Mouse (Mus musculus): Measurements from ENCODE around the gene Ccdc184. TPM values are rescaled to one million over a fixed set of nuclear protein-coding genes. Genes with fewer than 3 reads are reported as not detected.
A peak's percentile ranks its signal among the peaks of the same experiment; 100 is the strongest.

Ccdc184 gene
- polyA plus RNA-seq, 1 experiment from 2014 or later: 0.07 TPM

DNA sequence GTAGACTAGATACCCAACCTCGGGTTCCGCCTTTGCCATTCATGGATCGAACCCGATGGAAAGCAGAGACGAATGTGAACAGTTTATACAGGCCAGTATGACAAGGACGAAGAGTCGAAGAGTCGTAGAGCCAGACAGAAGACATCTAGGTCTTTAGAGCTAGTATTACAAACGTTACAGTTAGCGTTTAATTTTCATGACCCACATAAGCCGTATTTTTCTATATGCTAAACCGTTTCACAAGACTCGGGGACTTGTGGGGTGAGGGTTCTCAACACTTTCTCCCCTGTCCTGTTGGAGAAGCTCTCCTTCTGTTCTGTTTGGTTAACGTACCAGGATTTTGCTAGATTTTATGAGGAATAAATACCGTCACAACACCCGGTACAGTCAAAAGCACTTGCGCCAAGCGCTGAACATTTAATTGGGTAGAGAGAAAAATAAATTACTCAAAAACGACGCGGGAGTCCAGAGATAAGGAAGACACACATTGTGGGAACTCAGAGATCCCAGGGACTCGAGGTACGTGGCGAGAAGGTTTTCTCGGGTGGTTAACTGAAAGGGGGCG is 13.7 kb downstream of the Ccdc184 start:
- DNase-seq (no peak), ATAC-seq (ENCODE audit: low read depth) (no peak)
- H3K4me2 ChIP-seq: peak overlapping the region; percentile 67
- H3K36me3 ChIP-seq: no peaks in the 10 kb centered on the region
- H3K4me3 ChIP-seq (replicated peaks): peak overlapping the region; percentile 57
- no peaks in the 10 kb centered on the region for H3K9me3 ChIP-seq (replicated peaks)
- H3K27ac ChIP-seq: no peak overlapping the region
- 10% methylated on average over 26 of the region's 26 CpGs for WGBS (ENCODE audit: insufficient replicate concordance)
- peaks cover 34% of the 10 kb centered on the region for H3K27me3 ChIP-seq
- H3K9ac ChIP-seq: no peak overlapping the region
- peaks cover 13% of the 10 kb centered on the region for H3K4me1 ChIP-seq (replicated peaks)

DNA sequence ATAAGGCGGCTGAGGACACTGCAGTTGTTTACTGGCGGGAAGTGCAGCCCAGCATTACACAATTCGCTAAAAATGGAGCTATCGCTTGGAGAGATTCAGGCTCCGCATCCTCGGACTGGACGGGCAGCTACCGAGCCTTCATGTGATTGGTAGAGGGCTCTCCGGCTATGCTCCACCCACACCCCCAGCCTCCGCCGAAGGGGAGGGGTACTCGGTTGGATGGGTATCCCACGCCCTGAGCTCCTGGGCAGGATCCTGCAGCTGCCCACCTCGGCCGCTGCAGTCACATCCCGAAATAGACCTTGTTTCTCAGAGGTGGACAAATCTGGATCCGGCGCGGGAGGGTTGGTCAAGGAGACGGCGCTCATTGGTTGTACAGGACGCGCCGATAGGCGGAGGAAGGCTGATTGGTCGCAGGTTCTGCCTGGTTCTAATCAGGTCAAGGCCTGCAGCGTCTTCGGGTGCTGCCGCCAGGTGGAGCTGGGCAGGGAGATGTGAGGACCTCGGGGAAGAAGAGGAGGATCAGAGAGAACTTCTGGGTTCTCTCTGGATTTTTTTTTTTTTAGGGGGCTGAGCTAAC is 14.3 kb downstream of the Ccdc184 start:
- Histone ChIP-seq H3K9me3 (replicated peaks) (no peaks in the 10 kb centered on the region), H3K27me3 (peaks cover 29% of the 10 kb centered on the region), H3K4me2 (peak overlapping the region; percentile 67), H3K27ac (no peak overlapping the region), H3K4me3 (replicated peaks) (peak overlapping the region; percentile 57), H3K9ac (no peak overlapping the region), H3K36me3 (no peaks in the 10 kb centered on the region), H3K4me1 (replicated peaks) (peaks cover 13% of the 10 kb centered on the region)
- DNase-seq: peak; percentile 70
- under 1% methylated on average over 30 of the region's 30 CpGs for WGBS (ENCODE audit: insufficient replicate concordance)
- ATAC-seq (ENCODE audit: low read depth): peak; percentile 96

DNA sequence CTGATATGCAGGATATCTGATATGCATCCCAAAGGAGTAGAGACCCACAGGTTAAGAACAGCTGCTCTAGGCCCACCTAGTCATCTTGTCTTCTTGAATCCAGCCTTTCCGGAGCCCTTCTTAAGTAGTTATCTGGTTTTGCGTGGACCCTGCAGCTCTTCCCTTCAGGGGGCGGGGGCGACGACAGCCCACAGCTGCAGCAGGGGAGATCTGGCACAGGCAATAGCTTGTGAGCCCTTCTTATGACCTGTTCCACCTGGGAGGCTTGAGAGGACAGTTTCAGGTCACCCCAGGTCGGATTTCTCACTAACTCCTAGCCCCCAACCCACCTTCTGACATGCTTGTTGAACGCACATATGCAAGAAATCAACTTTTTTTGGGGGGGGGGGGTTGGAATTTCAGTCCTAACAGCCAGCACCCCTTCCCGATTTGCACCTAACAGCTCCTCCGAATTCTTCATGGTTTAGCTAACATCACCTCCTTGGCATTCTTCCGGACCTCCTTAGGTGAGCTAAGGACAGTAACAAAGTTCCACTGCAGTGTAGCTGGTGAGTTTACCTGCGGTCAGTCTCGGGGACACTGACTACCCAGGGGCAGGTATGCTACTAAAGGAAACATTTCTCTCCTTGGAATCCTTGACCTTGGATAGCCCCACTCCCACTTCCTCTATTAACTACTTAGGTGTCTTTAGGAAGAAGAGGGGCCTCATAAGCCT is 15.1 kb downstream of the Ccdc184 start:
- Histone ChIP-seq H3K4me2 (no peak overlapping the region), H3K4me1 (replicated peaks) (peaks cover 13% of the 10 kb centered on the region), H3K9ac (no peak overlapping the region), H3K27ac (no peak overlapping the region), H3K9me3 (replicated peaks) (no peaks in the 10 kb centered on the region), H3K4me3 (replicated peaks) (no peak overlapping the region), H3K27me3 (peaks cover 23% of the 10 kb centered on the region), H3K36me3 (no peaks in the 10 kb centered on the region)
- DNase-seq: no peak
- WGBS (ENCODE audit: insufficient replicate concordance): 65% methylated on average over 12 of the region's 12 CpGs
- ATAC-seq (ENCODE audit: low read depth): no peak

DNA sequence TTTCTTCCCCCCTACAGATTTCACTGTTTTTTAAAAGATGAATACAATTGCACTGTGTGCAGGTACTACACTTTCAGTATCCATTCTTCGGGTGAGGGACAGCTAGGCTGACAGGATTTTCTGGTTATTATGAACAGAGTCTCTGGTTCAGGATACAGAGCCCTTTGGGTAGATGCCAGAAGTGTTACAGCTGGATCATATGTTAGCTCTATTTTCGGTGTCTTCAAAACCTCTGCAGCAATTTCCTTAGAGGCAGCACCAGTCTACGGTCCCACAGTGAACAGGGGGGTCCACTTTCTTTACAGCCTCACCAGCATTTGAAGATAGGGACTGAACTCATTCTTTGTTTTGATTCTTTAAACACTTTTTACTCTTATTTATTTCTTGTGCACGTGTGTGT is 17.5 kb downstream of the Ccdc184 start:
- H3K4me2 ChIP-seq: no peak overlapping the region
- peaks cover 13% of the 10 kb centered on the region for H3K4me1 ChIP-seq (replicated peaks)
- H3K4me3 ChIP-seq (replicated peaks): no peak overlapping the region
- H3K9ac ChIP-seq: no peak overlapping the region
- H3K27ac ChIP-seq: no peak overlapping the region
- H3K9me3 ChIP-seq (replicated peaks): no peaks in the 10 kb centered on the region
- ATAC-seq (ENCODE audit: low read depth) (no peak), DNase-seq (no peak)
- no peaks in the 10 kb centered on the region for H3K36me3 ChIP-seq
- peaks cover 16% of the 10 kb centered on the region for H3K27me3 ChIP-seq
- 56% methylated on average over 4 of the region's 4 CpGs for WGBS (ENCODE audit: insufficient replicate concordance)

DNA sequence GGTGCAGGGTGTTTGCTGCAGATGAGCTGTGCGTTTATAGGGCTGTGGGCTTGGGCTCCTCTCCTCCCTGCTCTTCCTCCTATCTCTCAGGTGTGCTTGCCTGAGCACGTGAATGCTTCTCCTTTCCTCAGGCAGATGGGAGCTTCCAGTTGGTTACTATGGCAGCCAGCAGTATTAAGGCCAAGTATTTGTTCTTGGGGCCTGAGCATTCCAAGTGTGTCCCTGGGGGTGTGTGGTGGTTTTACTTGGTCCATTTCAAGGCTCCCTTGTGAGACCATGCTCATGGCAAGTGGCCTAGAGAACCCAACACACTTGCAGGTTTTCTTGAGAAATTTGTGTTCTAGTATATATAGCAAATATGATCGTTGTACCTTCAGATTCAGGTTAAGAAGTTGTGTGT is 28.5 kb downstream of the Ccdc184 start, which contains the start of gene Olfr288:
Gene Olfr288, minus strand, starts transcription at position 101 of the 400 bp plus-strand sequence.
- H3K36me3 ChIP-seq: no peaks in the 10 kb centered on the region
- H3K9ac ChIP-seq: no peak within 1 kb of the TSS
- H3K9me3 ChIP-seq (replicated peaks): no peaks in the 10 kb centered on the region
- H3K4me3 ChIP-seq (replicated peaks): no peak within 1 kb of the TSS
- 45% methylated on average over 3 of the region's 3 CpGs for WGBS (ENCODE audit: insufficient replicate concordance)
- no peaks in the 10 kb centered on the region for H3K27me3 ChIP-seq
- DNase-seq (no peak), ATAC-seq (ENCODE audit: low read depth) (no peak)
- H3K27ac ChIP-seq: no peak within 1 kb of the TSS
- no peak within 1 kb of the TSS for H3K4me2 ChIP-seq
- no peaks in the 10 kb centered on the region for H3K4me1 ChIP-seq (replicated peaks)

DNA sequence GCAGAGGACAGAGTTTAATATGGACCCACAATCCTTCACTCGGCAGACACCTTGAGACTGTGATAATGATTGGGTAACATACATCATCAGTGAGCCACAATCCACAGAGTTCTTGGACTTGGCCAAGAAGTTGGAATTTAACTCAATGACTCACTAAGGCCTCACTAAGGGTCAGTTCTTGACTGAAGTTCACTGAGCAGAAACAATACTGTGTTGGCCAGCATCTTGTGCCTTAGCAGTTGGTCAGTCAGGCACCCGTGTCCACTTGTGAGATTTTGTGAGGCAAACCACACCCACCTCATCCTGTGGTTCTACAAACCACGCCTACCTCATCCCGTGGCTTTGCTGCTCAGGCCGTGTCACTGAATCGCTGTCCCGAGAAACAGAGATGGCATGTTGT is 42.7 kb downstream of the Ccdc184 start:
- no peak overlapping the region for H3K9ac ChIP-seq
- no peak overlapping the region for H3K4me3 ChIP-seq (replicated peaks)
- no peak overlapping the region for H3K4me2 ChIP-seq
- no peak for ATAC-seq (ENCODE audit: low read depth)
- no peaks in the 10 kb centered on the region for H3K4me1 ChIP-seq (replicated peaks)
- H3K27ac ChIP-seq: no peak overlapping the region
- H3K27me3 ChIP-seq: no peaks in the 10 kb centered on the region
- no peaks in the 10 kb centered on the region for H3K9me3 ChIP-seq (replicated peaks)
- DNase-seq: no peak
- no peaks in the 10 kb centered on the region for H3K36me3 ChIP-seq
- 40% methylated on average over 7 of the region's 7 CpGs for WGBS (ENCODE audit: insufficient replicate concordance)

DNA sequence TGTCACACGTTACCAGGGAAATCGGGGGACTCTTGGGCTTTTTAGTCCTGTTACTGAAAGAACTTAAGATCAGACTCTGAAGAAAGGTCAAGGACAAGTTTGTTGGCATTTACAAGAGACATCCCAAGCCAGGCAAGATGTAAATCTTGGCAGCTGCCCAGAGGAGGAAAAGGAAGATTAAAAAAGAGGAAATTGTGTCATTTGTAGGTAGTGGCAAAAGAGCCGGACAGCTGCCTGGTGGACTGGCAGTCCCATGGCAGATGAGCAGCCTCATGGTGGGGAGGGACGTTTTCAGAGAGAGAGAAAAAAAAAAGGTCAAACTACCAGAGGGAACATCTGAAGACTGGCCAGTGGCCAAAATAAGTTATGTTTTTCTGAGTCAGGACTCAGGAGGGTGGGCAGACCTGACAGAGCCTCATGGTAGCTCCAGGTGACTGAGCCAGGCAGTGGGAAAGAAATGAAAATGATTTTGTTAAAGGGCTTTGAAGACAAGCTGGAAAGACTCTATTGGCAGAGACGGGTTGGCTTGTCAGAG is 46.4 kb downstream of the Ccdc184 start:
- no peak for ATAC-seq (ENCODE audit: low read depth)
- no peak overlapping the region for H3K9ac ChIP-seq
- no peak for DNase-seq

DNA sequence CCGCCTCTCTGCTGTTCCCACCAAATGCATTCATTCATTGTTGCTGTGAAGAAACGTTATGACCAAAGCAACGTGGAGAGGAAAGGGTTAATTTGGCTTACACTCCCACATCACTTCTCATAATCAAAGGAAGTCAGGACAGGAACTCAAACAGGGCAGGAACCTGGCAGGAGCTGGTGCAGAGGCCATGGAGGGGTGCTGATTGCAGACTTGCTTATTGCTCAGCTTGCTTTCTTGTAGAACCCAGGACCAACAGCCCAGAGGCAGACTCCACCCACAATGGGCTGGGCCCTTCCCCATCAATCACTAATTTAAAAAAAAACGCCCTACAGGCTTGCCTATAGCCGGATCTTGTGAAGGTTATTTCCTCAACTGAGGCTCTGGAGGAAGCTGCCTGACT is 47.2 kb downstream of the Ccdc184 start:
- Histone ChIP-seq H3K9me3 (replicated peaks) (no peaks in the 10 kb centered on the region), H3K27me3 (no peaks in the 10 kb centered on the region; the same call in 1 of the 2 replicates), H3K36me3 (no peaks in the 10 kb centered on the region), H3K4me2 (no peak overlapping the region), H3K4me3 (replicated peaks) (no peak overlapping the region), H3K27ac (no peak overlapping the region), H3K9ac (no peak overlapping the region), H3K4me1 (replicated peaks) (no peaks in the 10 kb centered on the region)
- 29% methylated on average over 5 of the region's 5 CpGs for WGBS (ENCODE audit: insufficient replicate concordance)
- DNase-seq (no peak), ATAC-seq (ENCODE audit: low read depth) (no peak)

More for the DNA sequence above, 46.4 kb downstream of the Ccdc184 start:
- Histone ChIP-seq H3K4me2 (no peak overlapping the region), H3K9me3 (replicated peaks) (no peaks in the 10 kb centered on the region), H3K27ac (no peak overlapping the region), H3K36me3 (no peaks in the 10 kb centered on the region), H3K4me3 (replicated peaks) (no peak overlapping the region), H3K27me3 (no peaks in the 10 kb centered on the region; the same call in 1 of the 2 replicates), H3K4me1 (replicated peaks) (no peaks in the 10 kb centered on the region)
- WGBS (ENCODE audit: insufficient replicate concordance): 45% methylated on average over 5 of the region's 5 CpGs

Other genes starting within 250 kb of the Ccdc184 start
- 14.8 and 15.8 TPM in 2 replicates for gene Tmem106c, start 203.0 kb upstream of the Ccdc184 start, polyA plus RNA-seq (2015; fragmentation: Nextera tagmentation; extraction: Ambion mirVana)
- 0.27 and 0.28 TPM in 2 replicates for gene Col2a1, start 162.5 kb upstream of the Ccdc184 start, polyA plus RNA-seq (2015; fragmentation: Nextera tagmentation; extraction: Ambion mirVana)
- 26.7 and 28.1 TPM in 2 replicates for gene Pfkm, start 74.6 kb upstream of the Ccdc184 start, polyA plus RNA-seq (2015; fragmentation: Nextera tagmentation; extraction: Ambion mirVana)
- gene Senp1, start 73.4 kb upstream of the Ccdc184 start, polyA plus RNA-seq (2015; fragmentation: Nextera tagmentation; extraction: Ambion mirVana): 17.1 and 21.7 TPM in 2 replicates
- gene Asb8, start 1.5 kb upstream of the Ccdc184 start, polyA plus RNA-seq (2015; fragmentation: Nextera tagmentation; extraction: Ambion mirVana): 23.7 and 25.4 TPM in 2 replicates
- not detected in 2 replicates for gene Olfr288, start 28.4 kb downstream of the Ccdc184 start, polyA plus RNA-seq (2015; fragmentation: Nextera tagmentation; extraction: Ambion mirVana)
- gene Gm44579, start 53.8 kb downstream of the Ccdc184 start, polyA plus RNA-seq (2015; fragmentation: Nextera tagmentation; extraction: Ambion mirVana): not detected in 2 replicates
- not detected in 2 replicates for gene Olfr287, start 53.9 kb downstream of the Ccdc184 start, polyA plus RNA-seq (2015; fragmentation: Nextera tagmentation; extraction: Ambion mirVana)
- not detected in 2 replicates for gene Olfr286, start 67.3 kb downstream of the Ccdc184 start, polyA plus RNA-seq (2015; fragmentation: Nextera tagmentation; extraction: Ambion mirVana)
- gene H1fnt, start 90.1 kb downstream of the Ccdc184 start, polyA plus RNA-seq (2015; fragmentation: Nextera tagmentation; extraction: Ambion mirVana): not detected in 2 replicates
- gene Zfp641, start 129.0 kb downstream of the Ccdc184 start, polyA plus RNA-seq (2015; fragmentation: Nextera tagmentation; extraction: Ambion mirVana): 0.06 TPM in 1 of 2 replicates, not detected in the other
- not detected in 2 replicates for gene Olfr285, start 150.2 kb downstream of the Ccdc184 start, polyA plus RNA-seq (2015; fragmentation: Nextera tagmentation; extraction: Ambion mirVana)
- not detected in 2 replicates for gene Olfr284, start 173.8 kb downstream of the Ccdc184 start, polyA plus RNA-seq (2015; fragmentation: Nextera tagmentation; extraction: Ambion mirVana)
- gene Olfr283, start 213.8 kb downstream of the Ccdc184 start, polyA plus RNA-seq (2015; fragmentation: Nextera tagmentation; extraction: Ambion mirVana): not detected in 2 replicates

All from liver, embryonic 13.5 days (tissue).